Mouse (Mus musculus) liver, embryonic 12.5 days (tissue): ENCODE measurements around the gene Sema3g. TPM values are rescaled to one million over a fixed set of nuclear protein-coding genes. Genes with fewer than 3 reads are reported as not detected.
A peak's percentile ranks its signal among the peaks of the same experiment; 100 is the strongest.

Experiments
- ATAC-seq: fragments of 200-750 bp; cut with Nextera tagmentation; 2 replicates; pipeline ENCODE4 v1.8.0; 2017; ENCODE audit warnings: moderate number of reproducible peaks, mild to moderate bottlenecking, moderate library complexity
- H3K27ac ChIP-seq: fragments of 300-500 bp; sonication (generic); 2 replicates; pipeline ENCODE4 v1.5.1; 2016; ENCODE audit warnings: mild to moderate bottlenecking
- H3K27me3 ChIP-seq: fragments of 300-500 bp; sonication (generic); replicated peaks from 2 replicates; pipeline ENCODE4 v1.6.1; 2016; ENCODE audit warnings: mild to moderate bottlenecking, moderate library complexity
- H3K36me3 ChIP-seq: fragments of 300-500 bp; sonication (generic); 2 replicates; pipeline ENCODE4 v1.6.1; 2016; ENCODE audit warnings: mild to moderate bottlenecking, moderate library complexity
- H3K4me1 ChIP-seq: fragments of 300-500 bp; sonication (generic); 2 replicates; pipeline ENCODE4 v1.6.1; 2016
- H3K4me2 ChIP-seq: fragments of 300-500 bp; sonication (generic); 2 replicates; pipeline ENCODE4 v1.6.1; 2016; ENCODE audit warnings: mild to moderate bottlenecking, moderate library complexity
- H3K4me3 ChIP-seq: fragments of 300-500 bp; sonication (generic); 2 replicates; pipeline ENCODE4 v1.5.1; 2016; ENCODE audit warnings: mild to moderate bottlenecking, moderate library complexity
- H3K9ac ChIP-seq: fragments of 300-500 bp; sonication (generic); 2 replicates; pipeline ENCODE4 v1.6.1; 2016; ENCODE audit warnings: mild to moderate bottlenecking, moderate library complexity
- H3K9me3 ChIP-seq: fragments of 300-500 bp; sonication (generic); replicated peaks from 2 replicates; pipeline ENCODE4 v1.6.1; 2016; ENCODE audit warnings: mild to moderate bottlenecking, moderate library complexity
- WGBS: fragments of 180-500 bp; shearing (Covaris S2); methylation state at CpG from one replicate; pipeline ENCODE4 v1.1.7; 2016; ENCODE audit not compliant: insufficient replicate concordance; 5-methylcytosine and 5-hydroxymethylcytosine counted together
- polyA plus RNA-seq: library from polyadenylated mRNA; unstranded; fragments of >200 nt; fragmentation: Nextera tagmentation; extraction: Ambion mirVana; gene quantifications from 2 replicates; pipeline ENCODE4 v1.2.1, GENCODE M21; 2016

The Sema3g gene
- polyA plus RNA-seq: 0.04 and 0.18 TPM in 2 replicates

- Histone ChIP-seq H3K9ac (peak within 1 kb of the TSS; percentile 22; the same call in 1 of the 2 replicates), H3K4me2 (peak within 1 kb of the TSS; percentile 26), H3K36me3 (no peaks in the 10 kb centered on the region), H3K9me3 (no peaks in the 10 kb centered on the region), H3K27me3 (peaks cover 37% of the 10 kb centered on the region), H3K4me1 (peaks cover 36% of the 10 kb centered on the region), H3K27ac (no peak within 1 kb of the TSS), H3K4me3 (no peak within 1 kb of the TSS)
- peak; percentile 53 for ATAC-seq
- WGBS: 15% methylated on average over 11 of the region's 11 CpGs
These were observed at the start of gene Sema3g for GRCm38 (mm10) chr14:31217666-31218065. Sema3g (plus strand) TSS chr14:31217860.

GRCm38 (mm10) chr14:31168425-31168824 is 49.2 kb upstream of the Sema3g start, which contains the start of gene Stab1:
Stab1 (minus strand) TSS chr14:31168641.
- peak within 1 kb of the TSS; percentile 34 for H3K27ac ChIP-seq
- ATAC-seq: no peak
- H3K27me3 ChIP-seq: peaks cover 27% of the 10 kb centered on the region
- H3K4me2 ChIP-seq: peak within 1 kb of the TSS; percentile 34; the same call in 1 of the 2 replicates
- no peaks in the 10 kb centered on the region for H3K9me3 ChIP-seq
- peaks cover 63% of the 10 kb centered on the region for H3K4me1 ChIP-seq
- H3K36me3 ChIP-seq: peaks cover 33% of the 10 kb centered on the region
- 0 out of 2 replicates have a peak within 1 kb of the TSS, but pooled peaks have one; percentile 24 for H3K9ac ChIP-seq
- peak within 1 kb of the TSS; percentile 18 for H3K4me3 ChIP-seq
- 9% methylated on average over 10 of the region's 10 CpGs for WGBS

GRCm38 (mm10) chr14:31169508-31169907 is 48.2 kb upstream of the Sema3g start:
- Histone ChIP-seq H3K36me3 (peaks cover 43% of the 10 kb centered on the region), H3K27ac (no peak overlapping the region), H3K27me3 (peaks cover 26% of the 10 kb centered on the region), H3K4me3 (no peak overlapping the region), H3K9me3 (no peaks in the 10 kb centered on the region), H3K9ac (no peak overlapping the region), H3K4me2 (no peak overlapping the region), H3K4me1 (peaks cover 52% of the 10 kb centered on the region)
- ATAC-seq: no peak
- 16% methylated on average over 6 of the region's 6 CpGs for whole genome bisulfite sequencing

- H3K36me3 ChIP-seq: peaks cover 58% of the 10 kb centered on the region
- WGBS: 79% methylated on average over 13 of the region's 13 CpGs
- no peak for ATAC-seq
These were observed 46.7 kb upstream of the Sema3g start for GRCm38 (mm10) chr14:31170963-31171362.

GRCm38 (mm10) chr14:31171386-31171785 is 46.3 kb upstream of the Sema3g start:
- no peak overlapping the region for H3K4me3 ChIP-seq
- H3K4me1 ChIP-seq: peaks cover 34% of the 10 kb centered on the region
- ATAC-seq: no peak
- H3K27ac ChIP-seq: no peak overlapping the region
- no peaks in the 10 kb centered on the region for H3K9me3 ChIP-seq
- no peak overlapping the region for H3K4me2 ChIP-seq
- WGBS: 87% methylated on average over 11 of the region's 11 CpGs
- H3K36me3 ChIP-seq: peaks cover 62% of the 10 kb centered on the region
- peaks cover 23% of the 10 kb centered on the region for H3K27me3 ChIP-seq
- H3K9ac ChIP-seq: no peak overlapping the region

More at GRCm38 (mm10) chr14:31170963-31171362, 46.7 kb upstream of the Sema3g start:
- Histone ChIP-seq H3K9me3 (no peaks in the 10 kb centered on the region), H3K4me1 (peaks cover 38% of the 10 kb centered on the region), H3K27me3 (peaks cover 23% of the 10 kb centered on the region), H3K27ac (no peak overlapping the region), H3K4me3 (no peak overlapping the region), H3K9ac (no peak overlapping the region), H3K4me2 (no peak overlapping the region)

GRCm38 (mm10) chr14:31171821-31172220 is 45.8 kb upstream of the Sema3g start:
- Histone ChIP-seq H3K4me1 (peaks cover 30% of the 10 kb centered on the region), H3K4me3 (no peak overlapping the region), H3K9ac (no peak overlapping the region), H3K27ac (no peak overlapping the region), H3K36me3 (peaks cover 66% of the 10 kb centered on the region), H3K27me3 (peaks cover 22% of the 10 kb centered on the region), H3K9me3 (no peaks in the 10 kb centered on the region), H3K4me2 (no peak overlapping the region)
- no peak for ATAC-seq
- 91% methylated on average over 15 of the region's 15 CpGs for WGBS

- H3K4me3 ChIP-seq: no peak overlapping the region
- WGBS: 77% methylated on average over 18 of the region's 18 CpGs
These were observed 44.7 kb upstream of the Sema3g start for GRCm38 (mm10) chr14:31172781-31173455.

GRCm38 (mm10) chr14:31173537-31173936 is 44.1 kb upstream of the Sema3g start:
- Histone ChIP-seq H3K27ac (no peak overlapping the region), H3K9ac (no peak overlapping the region), H3K4me2 (no peak overlapping the region), H3K36me3 (peaks cover 81% of the 10 kb centered on the region), H3K4me1 (peaks cover 19% of the 10 kb centered on the region), H3K4me3 (no peak overlapping the region), H3K9me3 (no peaks in the 10 kb centered on the region), H3K27me3 (peaks cover 5% of the 10 kb centered on the region; the same call in 1 of the 2 replicates)
- no peak for ATAC-seq
- 79% methylated on average over 7 of the region's 7 CpGs for WGBS

More at GRCm38 (mm10) chr14:31172781-31173455, 44.7 kb upstream of the Sema3g start:
- Histone ChIP-seq H3K4me2 (no peak overlapping the region), H3K9ac (no peak overlapping the region), H3K36me3 (peaks cover 77% of the 10 kb centered on the region), H3K4me1 (peaks cover 25% of the 10 kb centered on the region), H3K9me3 (no peaks in the 10 kb centered on the region), H3K27me3 (peaks cover 11% of the 10 kb centered on the region), H3K27ac (no peak overlapping the region)
- ATAC-seq: peak; percentile 35

GRCm38 (mm10) chr14:31177287-31177686 is 40.4 kb upstream of the Sema3g start:
- WGBS: 86% methylated on average over 16 of the region's 16 CpGs

GRCm38 (mm10) chr14:31177715-31178114 is 39.9 kb upstream of the Sema3g start:
- 0 out of 2 replicates have a peak, but pooled peaks cover 6% of the 10 kb centered on the region for H3K4me1 ChIP-seq
- WGBS: 84% methylated on average over 5 of the region's 5 CpGs
- H3K4me3 ChIP-seq: no peak overlapping the region
- H3K4me2 ChIP-seq: no peak overlapping the region
- ATAC-seq: no peak
- no peak overlapping the region for H3K27ac ChIP-seq
- no peak overlapping the region for H3K9ac ChIP-seq
- peaks cover 98% of the 10 kb centered on the region for H3K36me3 ChIP-seq
- H3K27me3 ChIP-seq: no peaks in the 10 kb centered on the region
- no peaks in the 10 kb centered on the region for H3K9me3 ChIP-seq

More at GRCm38 (mm10) chr14:31177287-31177686, 40.4 kb upstream of the Sema3g start:
- Histone ChIP-seq H3K4me1 (0 out of 2 replicates have a peak, but pooled peaks cover 6% of the 10 kb centered on the region), H3K9me3 (no peaks in the 10 kb centered on the region), H3K36me3 (peaks cover 98% of the 10 kb centered on the region), H3K27ac (no peak overlapping the region), H3K4me3 (no peak overlapping the region), H3K27me3 (no peaks in the 10 kb centered on the region), H3K9ac (no peak overlapping the region), H3K4me2 (no peak overlapping the region)
- no peak for ATAC-seq

GRCm38 (mm10) chr14:31179677-31180365 is 37.8 kb upstream of the Sema3g start:
- H3K9me3 ChIP-seq: no peaks in the 10 kb centered on the region
- 87% methylated on average over 12 of the region's 12 CpGs for WGBS
- peaks cover 98% of the 10 kb centered on the region for H3K36me3 ChIP-seq
- H3K27ac ChIP-seq: peak overlapping the region; percentile 8; the same call in 1 of the 2 replicates
- H3K4me3 ChIP-seq: no peak overlapping the region
- H3K27me3 ChIP-seq: no peaks in the 10 kb centered on the region
- no peak overlapping the region for H3K9ac ChIP-seq
- peaks cover 14% of the 10 kb centered on the region; the same call in 1 of the 2 replicates for H3K4me1 ChIP-seq
- no peak overlapping the region for H3K4me2 ChIP-seq
- ATAC-seq: no peak

- ATAC-seq: no peak
- WGBS: 83% methylated on average over 4 of the region's 4 CpGs
- Histone ChIP-seq H3K4me1 (peaks cover 14% of the 10 kb centered on the region; the same call in 1 of the 2 replicates), H3K27me3 (no peaks in the 10 kb centered on the region), H3K4me2 (no peak overlapping the region), H3K36me3 (peaks cover 98% of the 10 kb centered on the region), H3K9ac (no peak overlapping the region), H3K4me3 (no peak overlapping the region), H3K27ac (peak overlapping the region; percentile 51; the same call in 1 of the 2 replicates), H3K9me3 (no peaks in the 10 kb centered on the region)
These were observed 36.1 kb upstream of the Sema3g start for GRCm38 (mm10) chr14:31181512-31181911.
